Mouse (Mus musculus): ENCODE results near the gene Ptpa.

Ptpa gene

DNA sequence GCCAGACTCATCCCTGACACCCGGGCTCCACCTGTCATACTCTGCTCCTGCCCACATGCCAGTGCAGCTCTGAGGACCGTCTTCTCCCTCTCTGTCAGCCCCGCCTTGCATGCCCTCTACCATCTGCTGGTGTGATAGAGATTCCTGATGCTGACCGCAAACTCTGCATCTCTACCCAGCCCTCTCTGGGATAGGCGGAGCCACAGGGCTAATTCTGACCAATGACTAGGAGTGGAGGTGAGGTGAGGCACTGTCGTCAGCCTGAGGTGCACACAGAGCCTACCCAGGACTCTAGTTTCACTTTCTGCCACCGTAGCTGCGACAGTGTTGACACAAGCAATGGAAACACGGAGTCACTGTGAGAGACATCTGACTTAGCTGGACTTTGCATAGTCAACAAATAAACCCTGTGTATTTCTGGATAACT, 48.1 kb downstream of the Ptpa start:
- in situ Hi-C loops (cut with MseI, MboI), result no loop called here

DNA sequence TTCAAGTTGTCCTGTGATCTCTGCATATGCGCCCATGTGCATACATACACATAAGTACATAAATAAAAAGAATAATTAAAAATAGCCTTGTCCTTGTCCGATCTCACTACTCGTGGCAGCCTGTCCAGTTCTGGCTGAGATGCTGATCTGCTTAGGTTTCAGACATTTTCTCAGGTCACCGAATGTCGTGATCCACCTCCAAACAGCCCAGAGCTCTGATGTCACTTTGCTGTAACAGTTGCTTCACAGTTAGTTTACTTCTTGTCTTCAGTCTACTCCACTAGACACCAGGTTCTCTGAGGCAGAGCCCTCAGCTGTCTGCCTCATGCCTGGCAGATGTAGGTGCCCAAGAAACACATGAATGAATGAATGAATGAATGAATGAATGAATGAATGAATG, 48.6 kb downstream of the Ptpa start:
- in situ Hi-C loops (cut with MseI, MboI), result no loop called here

- in situ Hi-C loops (cut with MseI, MboI), result no loop called here
Measured at GRCm38 (mm10) chr2:30466787-30467186, 50.9 kb downstream of the Ptpa start.

GRCm38 (mm10) chr2:30469009-30469408, 53.2 kb downstream of the Ptpa start:
- in situ Hi-C loops (cut with MseI, MboI), result no loop called here

GRCm38 (mm10) chr2:30469796-30470142, 53.9 kb downstream of the Ptpa start:
- in situ Hi-C loops (cut with MseI, MboI), result loop anchor here (5.0 to 10.0 kb wide), 2 partner anchors 308 to 325 kb away; no protein-coding TSS in a partner anchor

DNA sequence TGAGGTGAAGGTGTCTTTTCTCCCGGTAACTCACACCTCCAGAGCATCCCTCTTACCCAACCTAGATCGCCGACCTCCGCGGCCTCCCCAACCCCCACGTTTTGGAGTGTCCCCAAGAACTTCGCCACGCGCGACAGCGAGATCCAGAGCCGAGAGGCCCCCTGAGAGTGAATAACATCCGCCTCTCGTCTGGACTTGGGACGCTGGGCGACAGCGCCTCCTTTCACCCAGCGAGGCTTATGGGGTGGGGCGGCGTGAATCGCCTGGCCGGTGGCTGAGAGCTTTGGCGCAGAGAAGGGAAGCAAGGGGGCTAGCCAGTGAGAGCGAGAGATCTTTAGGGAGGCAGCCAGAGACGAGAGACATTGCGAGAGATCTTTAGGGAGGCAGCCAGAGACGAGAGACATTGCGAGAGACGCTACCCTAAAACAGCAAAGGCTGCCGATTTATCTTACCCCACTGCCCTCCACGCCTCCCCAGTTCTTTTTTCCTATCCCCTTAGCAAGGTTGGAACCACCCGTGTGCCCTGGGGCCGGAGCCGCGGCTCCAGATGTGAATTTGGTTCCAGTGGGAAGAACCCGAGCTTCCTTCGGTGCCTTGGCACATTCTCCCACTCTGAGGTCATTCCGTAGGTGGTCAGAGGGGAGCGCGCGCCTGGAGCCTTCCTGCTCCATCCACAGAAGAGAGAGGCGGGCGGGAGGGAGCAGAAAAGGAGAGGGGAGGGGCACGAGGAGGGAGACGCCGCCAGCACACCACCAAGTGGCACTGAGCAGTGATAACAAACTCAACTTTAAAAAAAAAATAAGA, 54.5 kb downstream of the Ptpa start:
- in situ Hi-C loops (cut with MseI, MboI), result loop anchor here (5.0 to 10.0 kb wide), 2 partner anchors 307 to 324 kb away; no protein-coding TSS in a partner anchor

DNA sequence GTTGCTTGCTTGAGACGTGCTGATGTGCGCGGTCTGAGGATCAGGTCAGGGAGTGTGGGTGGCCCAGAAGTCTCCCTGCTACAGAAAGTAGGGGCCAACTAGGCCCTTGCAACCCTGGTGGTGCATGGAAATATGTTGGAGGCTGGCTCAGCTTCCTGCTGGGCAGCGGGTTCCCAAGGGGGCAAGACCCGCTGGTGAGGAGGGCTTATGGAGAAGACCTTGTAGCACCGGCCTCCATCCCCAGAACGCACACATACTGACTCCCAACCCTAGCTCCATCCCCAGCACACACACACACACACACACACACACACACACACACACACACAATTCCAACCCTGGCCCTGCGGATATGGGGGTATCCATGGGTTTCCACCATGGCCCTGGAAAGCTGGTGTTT, 55.2 kb downstream of the Ptpa start:
- in situ Hi-C loops (cut with MseI, MboI), result loop anchor here (5.0 to 10.0 kb wide), 2 partner anchors 306 to 324 kb away; no protein-coding TSS in a partner anchor

GRCm38 (mm10) chr2:30471795-30472720, 56.2 kb downstream of the Ptpa start:
- in situ Hi-C loops (cut with MseI, MboI), result loop anchor here (5.0 to 10.0 kb wide), 2 partner anchors 305 to 323 kb away; no protein-coding TSS in a partner anchor

GRCm38 (mm10) chr2:30472731-30473351, 57.0 kb downstream of the Ptpa start:
- in situ Hi-C loops (cut with MseI, MboI), result loop anchor here (5.0 to 10.0 kb wide), 2 partner anchors 304 to 322 kb away; no protein-coding TSS in a partner anchor

DNA sequence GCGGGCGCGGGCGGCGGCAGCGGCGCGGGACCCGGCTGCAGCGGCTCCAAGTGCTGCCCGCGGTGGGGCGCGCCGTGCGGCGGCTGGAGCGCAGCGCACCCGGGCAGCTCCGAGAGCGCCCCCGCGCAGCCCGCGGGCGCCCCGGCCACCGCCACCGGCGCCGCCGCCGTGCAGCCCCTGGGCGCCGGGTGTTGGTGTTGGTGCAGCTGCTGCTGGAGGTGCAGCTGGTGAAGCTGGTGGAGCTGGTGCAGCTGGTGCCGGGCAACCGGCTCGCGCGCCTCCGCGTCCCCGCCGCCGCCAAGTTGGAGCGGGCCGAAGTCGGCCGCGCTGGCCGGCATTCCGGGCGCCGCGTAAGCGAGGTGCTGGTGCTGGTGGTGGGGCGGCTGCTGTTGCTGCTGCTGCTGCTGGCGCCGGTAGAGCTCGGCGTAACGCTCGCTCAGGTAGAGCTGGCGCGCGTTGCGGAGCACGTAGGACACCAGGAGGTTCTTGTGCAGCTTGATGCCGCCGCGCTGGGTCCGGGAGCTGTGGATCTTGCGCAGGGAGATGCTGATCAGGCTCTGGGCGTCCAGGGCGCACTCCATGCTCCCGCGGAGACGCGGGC, 57.7 kb downstream of the Ptpa start:
- in situ Hi-C loops (cut with MseI, MboI), result loop anchor here (5.0 to 10.0 kb wide), 2 partner anchors 304 to 321 kb away; no protein-coding TSS in a partner anchor

- in situ Hi-C loops (cut with MseI, MboI), result loop anchor here (5.0 to 10.0 kb wide), 2 partner anchors 303 to 321 kb away; no protein-coding TSS in a partner anchor
Measured at GRCm38 (mm10) chr2:30474039-30474438, 58.2 kb downstream of the Ptpa start, which contains the start of gene Ier5l. Gene Ier5l, minus strand, starts transcription at chr2:30474219.

GRCm38 (mm10) chr2:30474776-30475175, 58.9 kb downstream of the Ptpa start:
- in situ Hi-C loops (cut with MseI, MboI), result loop anchor here (5.0 to 10.0 kb wide), 2 partner anchors 303 to 320 kb away; no protein-coding TSS in a partner anchor

GRCm38 (mm10) chr2:30475457-30475856, 59.6 kb downstream of the Ptpa start:
- in situ Hi-C loops (cut with MseI, MboI), result loop anchor here in 1 of 2 experiments (10.0 kb wide), 1 partner anchor 319 kb away; no protein-coding TSS in a partner anchor

DNA sequence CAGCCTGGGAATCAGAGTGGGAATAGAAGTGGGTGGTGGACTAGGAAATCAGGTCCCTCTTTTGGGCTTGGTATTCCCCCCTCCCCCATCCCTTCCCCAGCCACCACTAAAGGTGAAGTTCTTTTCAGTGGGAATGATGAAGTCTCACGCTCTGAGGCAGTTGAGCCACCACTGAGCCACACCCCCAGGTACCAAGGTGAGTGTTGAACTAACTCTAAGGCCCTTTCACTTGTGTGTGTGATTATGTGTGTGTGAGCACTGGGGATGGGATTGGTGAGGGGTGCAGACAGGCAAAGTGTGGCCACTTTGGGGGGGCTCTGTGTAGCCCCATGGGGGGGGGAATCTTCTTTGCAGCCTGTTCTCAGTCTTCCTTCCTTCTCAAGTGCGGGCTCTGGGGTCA, 60.4 kb downstream of the Ptpa start:
- in situ Hi-C loops (cut with MseI, MboI), result loop anchor here in 1 of 2 experiments (10.0 kb wide), 1 partner anchor 319 kb away; no protein-coding TSS in a partner anchor

GRCm38 (mm10) chr2:30478526-30478925, 62.7 kb downstream of the Ptpa start:
- in situ Hi-C loops (cut with MseI, MboI), result loop anchor here in 1 of 2 experiments (10.0 kb wide), 1 partner anchor 316 kb away; no protein-coding TSS in a partner anchor

DNA sequence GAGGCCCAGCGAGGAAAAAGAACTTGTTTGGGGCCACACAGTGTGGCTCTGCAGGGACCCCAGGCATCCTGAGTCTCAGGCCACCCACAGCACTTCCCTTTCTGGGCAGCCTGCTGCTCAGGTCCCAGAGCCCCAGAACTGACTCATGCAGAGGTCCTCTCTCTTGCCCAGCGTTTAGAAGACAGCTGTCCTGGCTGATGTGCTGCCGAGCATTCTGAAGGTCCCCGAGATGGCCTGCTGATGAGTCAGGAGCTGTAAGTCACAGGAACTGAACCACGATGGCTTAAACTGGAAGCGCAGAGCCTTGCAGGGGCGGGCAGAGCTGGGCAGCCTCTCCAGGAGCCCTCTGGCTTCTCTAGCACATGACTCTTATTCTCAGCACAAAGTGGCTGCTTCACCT, 71.8 kb downstream of the Ptpa start:
- in situ Hi-C loops (cut with MseI, MboI), result no loop called here

GRCm38 (mm10) chr2:30490384-30490783, 74.5 kb downstream of the Ptpa start:
- in situ Hi-C loops (cut with MseI, MboI), result no loop called here

DNA sequence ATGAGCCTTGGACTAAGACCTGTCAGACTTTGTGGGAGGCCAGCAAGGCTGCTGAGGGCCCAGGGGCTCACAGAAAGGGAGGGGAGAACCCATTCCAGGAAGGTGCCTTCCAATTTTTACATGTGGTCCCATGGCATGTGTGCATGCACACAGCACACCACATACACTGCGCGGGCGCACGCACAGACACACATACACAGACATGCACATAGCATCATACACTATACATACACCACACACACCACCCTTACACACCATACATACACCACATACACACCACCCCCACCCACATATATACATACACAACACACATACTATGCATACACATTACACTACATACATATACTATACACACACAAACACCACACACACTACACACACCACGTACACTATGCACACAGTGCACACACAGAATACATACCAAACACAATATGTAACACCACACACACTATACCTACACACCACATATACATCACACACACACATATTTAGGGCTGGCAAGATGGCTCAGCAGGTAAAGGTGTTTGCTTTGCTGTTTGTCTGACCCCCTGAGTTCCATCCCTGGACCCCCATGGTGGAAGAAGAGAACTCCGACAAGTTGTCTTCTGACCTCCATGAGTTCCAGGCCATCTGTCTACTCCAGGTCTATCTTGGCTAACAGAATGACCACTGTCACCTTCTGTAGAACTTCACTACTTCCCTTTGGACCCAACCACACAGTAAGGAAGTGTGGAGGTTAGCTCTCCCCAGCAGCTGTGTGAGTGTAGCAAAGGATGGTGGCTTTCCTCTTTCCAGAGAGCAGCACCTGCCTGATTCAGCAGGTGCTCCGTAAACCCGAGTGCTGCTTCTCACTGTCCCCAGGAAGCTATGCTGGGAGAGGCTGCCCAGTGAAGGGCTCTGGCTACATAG, 79.4 kb downstream of the Ptpa start:
- in situ Hi-C loops (cut with MseI, MboI), result no loop called here

All from mouse trophoblast stem cell (cell line).